Mouse (Mus musculus) heart, embryonic 11.5 days (tissue): Measurements from ENCODE around the gene Guca1a. TPM values are rescaled to one million over a fixed set of nuclear protein-coding genes. Genes with fewer than 3 reads are reported as not detected.
A peak's percentile ranks its signal among the peaks of the same experiment; 100 is the strongest.

ENCODE experiments used
- ATAC-seq: fragments of 200-750 bp; cut with Nextera tagmentation; replicated peaks from 2 replicates; pipeline ENCODE4 v1.8.0; 2017; ENCODE audit warnings: moderate library complexity; ENCODE audit not compliant: insufficient number of reproducible peaks, low FRiP score, low TSS enrichment
- H3K27ac ChIP-seq: fragments of 300-500 bp; sonication (generic); 2 replicates; pipeline ENCODE4 v1.5.1; 2014; ENCODE audit warnings: mild to moderate bottlenecking, low read depth, low read length
- H3K27me3 ChIP-seq: fragments of 300-500 bp; sonication (generic); 2 replicates; pipeline ENCODE4 v1.6.1; 2014; ENCODE audit warnings: mild to moderate bottlenecking, low read length, mixed read lengths; ENCODE audit not compliant: control insufficient read depth, insufficient read depth
- H3K36me3 ChIP-seq: fragments of 300-500 bp; sonication (generic); 2 replicates; pipeline ENCODE4 v1.6.1; 2014; ENCODE audit warnings: mild to moderate bottlenecking, low read length, moderate library complexity, mixed read lengths; ENCODE audit not compliant: control insufficient read depth, insufficient read depth
- H3K4me1 ChIP-seq: fragments of 300-500 bp; sonication (generic); 2 replicates; pipeline ENCODE4 v1.6.1; 2014; ENCODE audit warnings: low read length; ENCODE audit not compliant: control insufficient read depth, insufficient read depth
- H3K4me2 ChIP-seq: fragments of 300-500 bp; sonication (generic); 2 replicates; pipeline ENCODE4 v1.6.1; 2014; ENCODE audit warnings: mild to moderate bottlenecking, moderate library complexity
- H3K4me3 ChIP-seq: fragments of 300-500 bp; sonication (generic); 2 replicates; pipeline ENCODE4 v1.5.1; 2014; ENCODE audit warnings: low read depth, low read length
- H3K9ac ChIP-seq: fragments of 300-500 bp; sonication (generic); 2 replicates; pipeline ENCODE4 v1.6.1; 2014; ENCODE audit warnings: mild to moderate bottlenecking, low read depth, low read length, moderate library complexity
- H3K9me3 ChIP-seq: fragments of 300-500 bp; sonication (generic); replicated peaks from 2 replicates; pipeline ENCODE4 v1.6.1; 2016; ENCODE audit warnings: low read length; ENCODE audit not compliant: control insufficient read depth
- WGBS: fragments of 180-500 bp; shearing (Covaris S2); extraction: QIAGEN DNeasy Blood & Tissue Kit; methylation state at CpG from one replicate; pipeline ENCODE4 v1.1.7; 2014; ENCODE audit not compliant: insufficient replicate concordance; 5-methylcytosine and 5-hydroxymethylcytosine counted together
- polyA plus RNA-seq: library from polyadenylated mRNA; unstranded; fragments of >200 nt; fragmentation: Nextera tagmentation; extraction: Ambion mirVana; gene quantifications from 2 replicates; pipeline ENCODE4 v1.2.1, GENCODE M21; 2014

Gene Guca1a
- 3.3 and 4.3 TPM in 2 replicates for polyA plus RNA-seq

DNA sequence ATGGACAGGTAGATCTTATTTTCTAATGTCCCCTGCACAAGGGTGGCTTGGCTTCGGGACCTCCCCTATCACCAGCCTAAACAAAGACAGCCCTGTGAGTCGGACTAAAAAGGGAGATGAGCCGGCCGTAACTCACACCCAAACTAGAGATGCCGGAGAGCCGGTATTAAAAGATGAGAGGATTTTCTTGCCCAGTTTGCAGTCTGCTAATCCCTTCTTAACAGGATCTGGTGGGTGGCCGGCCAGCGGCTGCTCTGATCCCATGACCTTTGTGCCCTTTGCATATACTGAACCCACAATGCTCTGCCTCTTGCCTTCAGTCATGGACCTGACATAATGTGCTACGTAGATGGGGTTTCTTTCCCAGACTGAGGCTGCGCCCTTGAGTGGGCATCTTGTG lies at the start of gene Guca1a:
Gene Guca1a, minus strand, starts transcription at position 134 of the 400 bp plus-strand sequence.
- peaks cover 18% of the 10 kb centered on the region for H3K27me3 ChIP-seq
- H3K27ac ChIP-seq: no peak within 1 kb of the TSS
- H3K4me2 ChIP-seq: no peak within 1 kb of the TSS
- no peaks in the 10 kb centered on the region for H3K9me3 ChIP-seq
- H3K4me3 ChIP-seq: no peak within 1 kb of the TSS
- ATAC-seq: no peak
- H3K36me3 ChIP-seq: no peaks in the 10 kb centered on the region
- H3K9ac ChIP-seq: no peak within 1 kb of the TSS
- WGBS: 60% methylated on average over 10 of the region's 10 CpGs
- H3K4me1 ChIP-seq: no peaks in the 10 kb centered on the region

DNA sequence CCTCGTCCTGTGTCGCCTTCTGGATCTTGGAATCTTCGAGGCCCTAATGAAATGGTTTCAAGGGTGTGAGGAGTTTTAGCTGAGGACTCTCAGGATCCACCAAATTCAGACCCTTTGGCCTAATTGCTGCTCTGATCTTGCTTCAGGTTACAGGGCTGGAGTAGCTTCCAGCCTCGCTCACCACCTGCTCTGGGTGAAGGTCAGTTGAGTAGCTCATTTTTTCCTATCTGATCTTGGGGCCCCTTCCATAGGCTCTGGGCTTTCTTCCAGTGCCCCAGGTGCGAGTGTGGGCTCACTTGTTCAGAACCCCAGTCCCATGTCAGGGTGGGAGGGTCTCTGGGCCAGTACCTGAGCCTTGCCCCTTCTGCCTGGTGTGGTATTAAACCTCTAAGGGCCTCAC lies 49.0 kb upstream of the Guca1a start:
- H3K4me2 ChIP-seq: no peak overlapping the region
- no peak overlapping the region for H3K4me3 ChIP-seq
- no peak for ATAC-seq
- peak overlapping the region; percentile 34 for H3K9ac ChIP-seq
- H3K9me3 ChIP-seq: no peaks in the 10 kb centered on the region
- H3K36me3 ChIP-seq: no peaks in the 10 kb centered on the region
- peaks cover 72% of the 10 kb centered on the region for H3K4me1 ChIP-seq
- WGBS: 62% methylated on average over 5 of the region's 5 CpGs
- peak overlapping the region; percentile 86 for H3K27ac ChIP-seq
- H3K27me3 ChIP-seq: no peaks in the 10 kb centered on the region

DNA sequence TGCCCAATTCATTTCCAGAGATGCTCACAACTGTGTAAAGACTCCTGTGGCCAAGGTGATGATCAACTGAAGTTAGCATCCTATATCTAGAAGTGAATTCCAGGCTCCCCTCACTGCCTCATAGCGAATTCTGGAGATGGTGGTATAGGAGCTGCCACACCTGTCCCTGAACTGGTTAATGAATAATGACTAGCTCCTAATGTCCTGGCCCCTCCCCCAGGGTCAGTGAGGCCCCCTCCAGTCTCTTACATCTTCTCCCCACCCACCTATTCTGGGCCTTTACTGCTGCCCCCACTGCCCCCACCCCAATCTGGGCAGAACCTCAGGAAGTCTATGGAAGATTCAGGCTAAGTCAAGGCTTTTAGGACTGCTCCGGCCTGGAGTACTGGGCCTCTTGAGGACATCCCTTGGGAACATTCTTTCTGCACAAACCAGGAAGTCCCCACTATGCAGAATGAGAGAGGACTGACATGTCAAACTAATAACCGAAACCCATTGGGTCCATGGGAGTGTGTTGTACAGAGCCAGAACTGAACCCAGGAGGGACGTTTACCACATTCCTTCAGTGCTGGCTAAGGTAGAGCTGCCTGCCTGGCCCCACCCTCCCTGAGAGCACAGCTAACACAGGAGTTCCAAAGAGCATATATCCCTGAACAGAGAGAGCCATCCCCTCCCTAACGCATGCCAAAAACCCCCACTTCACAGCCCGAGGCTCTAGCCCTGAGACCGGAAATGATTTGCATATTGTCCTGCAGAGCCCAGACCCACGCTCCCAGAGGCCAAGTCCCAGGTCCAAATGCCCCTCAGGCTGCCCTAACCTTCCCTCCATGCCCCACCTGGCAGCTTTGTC lies 48.4 kb upstream of the Guca1a start:
- Histone ChIP-seq H3K4me2 (no peak overlapping the region), H3K27ac (peak overlapping the region; percentile 86), H3K36me3 (no peaks in the 10 kb centered on the region), H3K9me3 (no peaks in the 10 kb centered on the region), H3K4me3 (no peak overlapping the region), H3K9ac (peak overlapping the region; percentile 23; the same call in 1 of the 2 replicates), H3K27me3 (no peaks in the 10 kb centered on the region), H3K4me1 (peaks cover 76% of the 10 kb centered on the region)
- ATAC-seq: no peak
- WGBS: 38% methylated on average over 8 of the region's 8 CpGs

DNA sequence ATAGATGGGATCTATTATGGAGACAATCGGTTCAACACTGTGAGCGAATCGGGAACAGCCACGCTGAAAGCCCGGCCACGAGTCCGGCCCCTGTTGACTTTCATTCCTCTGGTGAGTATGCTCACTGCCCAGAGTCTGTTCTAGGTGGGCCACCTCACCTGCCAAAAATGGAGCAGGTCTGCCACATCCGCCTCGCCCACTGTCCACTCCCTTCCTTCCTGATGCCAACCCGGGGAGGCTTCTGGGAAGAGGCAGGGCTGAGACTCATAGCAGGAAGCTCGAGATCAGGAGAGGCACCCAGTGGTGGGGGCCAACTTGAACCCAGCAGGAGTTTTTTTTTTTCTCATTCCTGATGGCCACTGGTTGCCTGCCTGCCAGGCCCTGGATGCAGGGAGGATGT lies 46.2 kb upstream of the Guca1a start:
- H3K4me1 ChIP-seq: peaks cover 71% of the 10 kb centered on the region
- WGBS: 75% methylated on average over 11 of the region's 11 CpGs

DNA sequence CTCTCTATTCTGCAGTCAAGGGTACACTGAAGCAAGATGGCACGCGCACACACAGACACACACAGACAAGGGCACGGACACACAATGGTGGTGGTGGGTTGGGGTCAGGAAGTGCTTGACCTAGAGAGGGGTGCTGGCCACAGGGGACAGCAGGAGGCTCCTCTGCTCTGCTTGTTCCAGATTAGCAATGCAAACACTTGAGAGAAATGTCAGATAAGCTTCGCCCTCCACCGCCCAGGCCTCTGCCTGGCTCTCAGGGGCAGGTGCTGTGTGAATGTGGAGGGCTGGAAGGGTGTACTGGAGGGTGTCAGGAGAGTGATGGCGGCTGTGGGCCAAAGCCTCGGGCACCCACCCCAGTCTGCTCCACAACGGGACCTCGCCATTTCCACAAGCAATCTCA lies 45.6 kb upstream of the Guca1a start:
- 0 out of 2 replicates have a peak, but pooled peaks have one; percentile 47 for ATAC-seq
- 22% methylated on average over 9 of the region's 9 CpGs for WGBS
- no peak overlapping the region for H3K4me2 ChIP-seq
- H3K9ac ChIP-seq: peak overlapping the region; percentile 10; the same call in 1 of the 2 replicates
- peaks cover 71% of the 10 kb centered on the region for H3K4me1 ChIP-seq
- H3K27ac ChIP-seq: peak overlapping the region; percentile 54
- H3K9me3 ChIP-seq: no peaks in the 10 kb centered on the region
- H3K27me3 ChIP-seq: no peaks in the 10 kb centered on the region
- no peak overlapping the region for H3K4me3 ChIP-seq
- no peaks in the 10 kb centered on the region for H3K36me3 ChIP-seq

More for the DNA sequence above, 46.2 kb upstream of the Guca1a start:
- Histone ChIP-seq H3K9me3 (no peaks in the 10 kb centered on the region), H3K9ac (no peak overlapping the region; the same call in 1 of the 2 replicates), H3K27ac (peak overlapping the region; percentile 54), H3K27me3 (no peaks in the 10 kb centered on the region), H3K36me3 (no peaks in the 10 kb centered on the region), H3K4me2 (no peak overlapping the region), H3K4me3 (no peak overlapping the region)
- ATAC-seq: no peak

DNA sequence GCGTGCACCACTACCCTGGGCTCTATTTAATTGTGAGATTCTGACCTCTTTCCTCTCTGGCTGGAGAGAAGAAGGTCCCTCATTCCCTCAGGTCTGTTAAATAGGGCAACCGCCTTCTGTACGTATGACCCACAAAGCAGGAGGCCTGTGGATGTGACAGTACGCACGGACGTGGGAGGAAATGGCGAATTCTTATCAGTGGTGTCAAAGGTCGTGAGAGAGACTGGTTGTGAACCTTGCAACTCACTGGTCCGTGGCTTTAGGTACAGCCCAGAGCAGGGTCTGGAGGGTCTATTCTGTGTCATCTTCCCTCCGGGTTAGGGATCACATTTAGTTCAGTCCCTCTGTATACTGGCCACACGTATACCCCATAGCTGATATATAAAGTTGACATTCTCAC lies 45.1 kb upstream of the Guca1a start:
- Histone ChIP-seq H3K36me3 (no peaks in the 10 kb centered on the region), H3K9me3 (no peaks in the 10 kb centered on the region), H3K4me2 (no peak overlapping the region), H3K4me3 (no peak overlapping the region), H3K9ac (no peak overlapping the region), H3K4me1 (peaks cover 69% of the 10 kb centered on the region), H3K27ac (peak overlapping the region; percentile 54), H3K27me3 (no peaks in the 10 kb centered on the region)
- ATAC-seq: no peak
- WGBS: 44% methylated on average over 11 of the region's 11 CpGs

DNA sequence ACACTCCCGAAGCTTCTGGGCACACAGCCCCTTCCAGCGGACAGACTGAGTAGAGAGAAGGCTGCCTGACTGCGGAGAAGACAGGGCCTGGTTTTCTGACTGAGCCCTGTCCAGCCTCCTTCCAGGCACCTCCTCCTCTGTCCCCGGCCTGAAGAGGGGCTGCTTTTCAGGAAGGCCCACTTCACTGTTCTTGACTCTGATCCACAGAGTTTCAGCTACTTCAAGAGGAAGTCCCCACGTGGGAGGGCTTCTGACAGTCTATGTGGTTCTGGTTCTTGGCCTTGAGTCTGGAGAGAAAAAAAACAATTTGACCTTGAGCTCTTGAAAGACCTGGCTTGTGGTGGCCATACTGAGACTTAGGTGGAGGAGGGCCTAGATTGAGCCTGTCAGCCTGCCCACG lies 43.7 kb upstream of the Guca1a start:
- ATAC-seq: no peak
- H3K27me3 ChIP-seq: no peaks in the 10 kb centered on the region
- no peak overlapping the region; the same call in 1 of the 2 replicates for H3K4me2 ChIP-seq
- WGBS: 52% methylated on average over 6 of the region's 6 CpGs
- H3K9me3 ChIP-seq: no peaks in the 10 kb centered on the region
- H3K27ac ChIP-seq: peak overlapping the region; percentile 38
- no peaks in the 10 kb centered on the region for H3K36me3 ChIP-seq
- H3K4me1 ChIP-seq: peaks cover 65% of the 10 kb centered on the region
- H3K9ac ChIP-seq: peak overlapping the region; percentile 28; the same call in 1 of the 2 replicates
- no peak overlapping the region for H3K4me3 ChIP-seq

DNA sequence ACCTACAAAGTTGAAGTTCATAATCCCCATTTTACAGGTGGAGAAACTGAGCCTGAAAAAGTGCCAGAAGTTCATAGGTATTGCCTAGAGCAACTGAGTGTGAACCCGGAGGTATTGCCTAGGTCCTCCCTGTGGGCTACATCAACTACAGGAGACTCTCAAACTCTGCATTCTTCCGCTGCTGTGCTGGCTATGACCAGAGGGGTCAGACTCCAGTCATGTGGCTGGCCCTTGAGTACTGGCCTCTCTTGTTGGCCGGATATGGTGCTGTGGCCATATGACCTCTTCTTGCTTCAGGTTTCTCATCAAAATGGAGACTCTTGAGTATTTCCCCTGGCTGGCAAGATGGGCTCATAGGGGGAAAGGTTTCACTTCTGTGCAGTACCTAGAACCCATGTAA lies 41.9 kb upstream of the Guca1a start:
- Histone ChIP-seq H3K4me2 (no peak overlapping the region), H3K36me3 (no peaks in the 10 kb centered on the region), H3K4me1 (peaks cover 57% of the 10 kb centered on the region), H3K9ac (no peak overlapping the region), H3K9me3 (no peaks in the 10 kb centered on the region), H3K4me3 (no peak overlapping the region), H3K27ac (no peak overlapping the region), H3K27me3 (peaks cover 2% of the 10 kb centered on the region; the same call in 1 of the 2 replicates)
- no peak for ATAC-seq
- WGBS: 67% methylated on average over 3 of the region's 3 CpGs
